Mouse (Mus musculus) neutrophil, adult 83 days (primary cell): ENCODE data around the gene Tmco4. TPM values are rescaled to one million over a fixed set of nuclear protein-coding genes. Genes with fewer than 3 reads are reported as not detected.

Source experiments
- total RNA-seq, 2 experiments: library from RNA; stranded (reverse); gene quantifications; one replicate each; pipeline ENCODE4 v1.2.4; 2023

Gene Tmco4
- 10 to 100 TPM in 1 of 2 experiments, 1 to 10 TPM in 1; 9.2 to 11.4 TPM for total RNA-seq

GRCm38 (mm10) chr4:138972827-138973718 is at the start of gene Tmco4:
Tmco4 (plus strand) TSS chr4:138972888.

GRCm38 (mm10) chr4:138966866-138967265 is 5.8 kb upstream of the Tmco4 start, which contains the start of gene Rnf186:
Rnf186 (plus strand) TSS chr4:138967112.

GRCm38 (mm10) chr4:139075041-139075711 is 102.5 kb downstream of the Tmco4 start, which contains the start of gene Htr6:
Htr6 (minus strand) TSS chr4:139075570.

GRCm38 (mm10) chr4:139092356-139093195 is 119.9 kb downstream of the Tmco4 start, which contains the start of gene Nbl1:
Nbl1 (minus strand) TSS chr4:139092993.

Other genes starting within 250 kb of the Tmco4 start
- gene Pla2g2c, start 248.1 kb upstream of the Tmco4 start, total RNA-seq, result not detected
- not detected for gene Ubxn10, start 235.7 kb upstream of the Tmco4 start, total RNA-seq
- not detected for gene Pla2g2f, start 215.3 kb upstream of the Tmco4 start, total RNA-seq
- gene Pla2g2d, start 197.2 kb upstream of the Tmco4 start, total RNA-seq, result not detected
- 1 to 10 TPM; 1.4 to 1.7 TPM for gene Pla2g5, start 109.4 kb upstream of the Tmco4 start, total RNA-seq
- not detected for gene Gm13030, start 98.9 kb upstream of the Tmco4 start, total RNA-seq
- not detected for gene Pla2g2e, start 94.9 kb upstream of the Tmco4 start, total RNA-seq
- gene Otud3, start 58.9 kb upstream of the Tmco4 start, total RNA-seq, result 10 to 100 TPM; 18.1 to 18.9 TPM
- not detected for gene Rnf186, start 5.8 kb upstream of the Tmco4 start, total RNA-seq
- not detected for gene Htr6, start 102.7 kb downstream of the Tmco4 start, total RNA-seq
- under 1 TPM; 0.75 to 0.82 TPM for gene Nbl1, start 120.1 kb downstream of the Tmco4 start, total RNA-seq
- 100 to 1,000 TPM; 102 to 108 TPM for gene Minos1, start 158.2 kb downstream of the Tmco4 start, total RNA-seq
- 100 to 1,000 TPM; 593 to 594 TPM for gene Capzb, start 220.0 kb downstream of the Tmco4 start, total RNA-seq